Mouse (Mus musculus): Measurements from ENCODE around the gene Rap1gap. TPM values are rescaled to one million over a fixed set of nuclear protein-coding genes. Genes with fewer than 3 reads are reported as not detected.
A peak's percentile ranks its signal among the peaks of the same experiment; 100 is the strongest.

The Rap1gap gene
- total RNA-seq, 2 experiments from 2014 or later: 281 to 291 TPM

DNA sequence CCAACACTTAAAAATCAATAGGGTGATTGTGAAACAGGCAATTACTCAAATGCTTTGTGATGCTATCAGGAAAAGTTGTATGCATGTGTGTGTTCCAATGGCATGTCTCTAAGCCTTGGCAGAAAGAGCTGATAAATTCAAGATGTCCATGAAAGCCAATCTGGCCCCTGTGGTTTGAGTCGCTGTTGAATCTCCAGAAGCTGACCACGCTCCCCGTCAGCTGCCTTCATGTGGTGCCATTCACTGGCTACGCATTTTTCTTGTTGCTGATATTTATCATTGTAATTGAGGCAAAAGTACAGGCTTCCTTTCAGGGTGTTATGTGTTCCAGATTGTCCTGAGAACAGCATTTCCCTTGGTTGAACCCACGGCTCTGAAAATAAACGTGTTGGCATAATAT, 16.9 kb upstream of the Rap1gap start:
- DNase-seq (ENCODE audit: low spot score in 2 of 2): no peak
- H3K27ac ChIP-seq: peak overlapping the region; percentile 19; the same call in 1 of the 2 replicates

DNA sequence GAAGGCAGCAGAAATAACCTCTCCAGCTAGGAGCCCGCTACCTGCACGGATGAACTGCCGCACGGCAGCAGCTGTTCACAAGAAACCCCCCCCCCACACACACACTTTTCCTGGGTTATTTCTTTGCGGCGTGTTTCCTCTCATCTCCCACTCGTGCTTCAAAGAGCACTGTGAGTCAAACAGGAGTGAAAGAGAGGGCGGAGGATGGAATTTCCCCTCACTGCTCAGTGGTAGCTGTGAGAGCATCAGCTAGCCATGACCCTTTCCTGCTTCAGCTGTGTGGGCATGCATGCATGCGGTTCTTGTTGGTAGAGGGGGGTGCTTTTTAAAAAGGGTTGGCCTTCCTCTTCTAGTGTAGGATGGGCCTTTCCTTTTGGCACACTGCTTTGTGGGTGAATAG, 16.3 kb upstream of the Rap1gap start:
- Histone ChIP-seq H3K4me3 (no peak overlapping the region), H3K27ac (peak overlapping the region; percentile 19; the same call in 1 of the 2 replicates)
- no peak for DNase-seq (ENCODE audit: low spot score in 2 of 2)
- no peak for TF ChIP-seq CTCF (conservative IDR thresholded peaks at IDR 0.05)

More for the DNA sequence above, 16.9 kb upstream of the Rap1gap start:
- H3K4me3 ChIP-seq: no peak overlapping the region
- no peak for TF ChIP-seq CTCF (conservative IDR thresholded peaks at IDR 0.05)

DNA sequence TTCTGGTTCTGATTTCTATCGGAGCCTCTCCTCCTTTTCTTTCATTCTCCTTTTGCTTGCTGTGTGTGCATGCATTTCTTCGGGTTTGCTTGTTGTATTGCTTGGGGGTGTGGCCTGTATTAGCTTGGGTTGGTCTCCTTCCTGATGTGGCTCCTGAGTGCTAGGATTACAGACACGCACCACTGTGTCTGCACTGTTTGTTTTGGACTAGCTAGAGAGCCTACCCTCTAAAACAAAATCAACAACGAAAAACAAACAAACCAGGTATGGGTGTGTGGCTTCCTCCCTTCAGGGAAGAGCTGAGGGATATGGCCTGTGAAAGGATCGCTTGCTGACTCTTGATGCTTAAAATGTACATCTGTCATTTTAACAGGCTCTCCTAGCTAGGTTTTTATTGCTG, 13.6 kb upstream of the Rap1gap start:
- no peak for TF ChIP-seq CTCF (conservative IDR thresholded peaks at IDR 0.05)
- no peak overlapping the region for H3K27ac ChIP-seq
- no peak overlapping the region for H3K4me3 ChIP-seq
- no peak for DNase-seq (ENCODE audit: low spot score in 2 of 2)

DNA sequence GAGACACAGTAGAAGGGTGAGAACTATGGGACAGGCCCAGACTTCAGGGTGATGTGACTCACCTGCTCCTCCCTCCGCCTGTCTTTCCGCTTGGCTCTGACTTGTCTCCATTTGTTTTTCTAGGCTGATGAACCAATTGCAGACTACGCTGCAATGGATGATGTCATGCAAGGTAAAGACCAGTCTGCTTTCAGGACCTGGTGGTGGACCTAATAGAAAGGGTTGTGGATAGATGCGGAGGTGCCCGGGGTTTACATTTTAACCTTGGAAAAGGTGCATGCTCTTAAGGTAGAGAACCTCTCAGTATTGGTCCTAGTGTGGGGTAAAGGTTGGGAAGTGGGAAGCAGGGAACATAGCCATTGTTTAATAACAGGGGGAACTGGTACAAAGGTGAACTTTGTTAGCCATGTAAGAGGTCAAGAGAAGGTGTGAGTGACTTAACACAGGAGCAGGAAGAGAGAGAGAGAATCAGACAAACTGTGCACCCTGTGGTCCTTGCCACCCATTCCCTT, 11.6 kb upstream of the Rap1gap start:
- H3K4me3 ChIP-seq: no peak overlapping the region
- DNase-seq (ENCODE audit: low spot score in 2 of 2): no peak
- H3K27ac ChIP-seq: no peak overlapping the region
- no peak for TF ChIP-seq CTCF (conservative IDR thresholded peaks at IDR 0.05)

DNA sequence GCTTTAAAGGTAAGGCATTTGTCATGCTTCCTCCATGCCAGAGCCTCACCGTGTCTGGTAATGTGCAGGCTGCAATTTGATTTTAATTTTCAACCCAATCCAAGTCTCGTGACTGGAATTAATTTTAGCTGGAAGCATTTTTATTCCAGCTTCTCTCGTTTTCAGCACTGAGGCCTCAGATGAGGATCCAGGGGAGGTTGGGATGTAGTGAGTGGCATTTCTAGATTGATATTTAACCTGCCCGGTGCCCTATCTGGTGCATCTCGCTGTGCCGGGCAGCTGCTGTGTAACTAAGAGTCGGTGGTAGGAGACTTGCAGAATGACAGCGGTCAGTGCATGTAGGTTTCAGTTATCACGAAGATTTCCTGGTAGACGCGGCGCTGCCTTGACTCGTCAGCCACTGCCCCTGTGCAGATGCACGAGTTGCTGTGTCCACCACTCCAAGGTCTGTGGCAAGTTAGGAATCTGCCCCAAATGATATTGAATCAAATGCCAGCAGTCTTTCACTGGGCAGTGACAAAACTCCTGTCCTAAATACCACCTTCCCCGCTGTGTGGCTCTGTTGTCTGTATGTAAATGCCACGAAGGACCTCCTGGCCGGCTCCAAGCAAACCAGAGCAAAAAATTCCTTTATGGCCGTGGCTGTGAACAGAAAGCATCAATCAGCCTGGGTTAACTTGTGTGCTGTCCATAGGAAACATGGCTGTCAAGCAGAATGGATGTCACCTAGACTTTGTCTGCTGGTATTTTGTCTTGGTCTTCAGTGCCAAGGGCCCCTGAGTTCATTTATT, 9.1 kb upstream of the Rap1gap start:
- DNase-seq (ENCODE audit: low spot score in 2 of 2): no peak
- Histone ChIP-seq H3K27ac (0 out of 2 replicates have a peak overlapping the region, but pooled peaks have one; percentile 9), H3K4me3 (no peak overlapping the region)
- no peak for TF ChIP-seq CTCF (conservative IDR thresholded peaks at IDR 0.05)

DNA sequence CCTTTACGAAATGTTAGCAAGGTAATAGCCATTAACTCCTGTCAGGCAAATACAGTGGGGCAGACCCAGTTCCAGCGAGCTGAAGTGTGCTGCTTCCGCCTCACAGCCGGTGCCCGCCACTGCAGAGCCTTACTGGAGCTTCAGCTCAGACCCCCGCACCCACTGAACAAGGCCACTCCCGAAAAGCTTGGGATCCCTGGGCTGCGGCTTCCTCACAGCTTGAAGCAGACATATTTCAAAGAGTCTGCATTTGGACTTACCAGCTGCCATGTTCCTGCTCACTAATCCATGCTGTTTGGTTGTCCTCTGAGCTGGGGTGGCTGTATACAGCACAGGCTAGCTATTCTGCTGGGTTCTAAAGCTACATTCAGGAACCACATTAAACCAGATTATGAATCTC, 6.9 kb upstream of the Rap1gap start:
- Histone ChIP-seq H3K27ac (no peak overlapping the region), H3K4me3 (no peak overlapping the region)
- no peak for TF ChIP-seq CTCF (conservative IDR thresholded peaks at IDR 0.05)
- DNase-seq (ENCODE audit: low spot score in 2 of 2): no peak

DNA sequence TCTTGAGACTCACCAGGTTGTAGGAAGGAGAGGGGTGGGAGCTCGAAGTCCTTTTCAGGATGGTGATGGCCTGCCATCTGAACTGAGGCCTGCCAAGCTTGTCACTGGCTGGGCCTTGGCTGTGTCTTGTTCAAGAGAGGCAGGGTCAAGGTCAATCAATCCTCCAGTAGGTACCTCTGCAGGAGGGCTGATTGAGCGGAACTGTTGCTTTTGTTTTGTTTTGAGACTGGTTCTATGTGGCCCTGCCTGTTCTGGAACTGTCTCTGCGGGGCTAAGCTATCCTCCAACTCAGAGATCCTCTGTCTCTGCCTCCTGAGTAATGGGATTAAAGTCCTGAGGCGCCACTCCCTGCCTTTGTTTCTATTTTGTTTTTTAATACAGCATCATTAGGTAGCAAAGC, 5.0 kb upstream of the Rap1gap start:
- TF ChIP-seq CTCF (conservative IDR thresholded peaks at IDR 0.05): no peak
- no peak for DNase-seq (ENCODE audit: low spot score in 2 of 2)

DNA sequence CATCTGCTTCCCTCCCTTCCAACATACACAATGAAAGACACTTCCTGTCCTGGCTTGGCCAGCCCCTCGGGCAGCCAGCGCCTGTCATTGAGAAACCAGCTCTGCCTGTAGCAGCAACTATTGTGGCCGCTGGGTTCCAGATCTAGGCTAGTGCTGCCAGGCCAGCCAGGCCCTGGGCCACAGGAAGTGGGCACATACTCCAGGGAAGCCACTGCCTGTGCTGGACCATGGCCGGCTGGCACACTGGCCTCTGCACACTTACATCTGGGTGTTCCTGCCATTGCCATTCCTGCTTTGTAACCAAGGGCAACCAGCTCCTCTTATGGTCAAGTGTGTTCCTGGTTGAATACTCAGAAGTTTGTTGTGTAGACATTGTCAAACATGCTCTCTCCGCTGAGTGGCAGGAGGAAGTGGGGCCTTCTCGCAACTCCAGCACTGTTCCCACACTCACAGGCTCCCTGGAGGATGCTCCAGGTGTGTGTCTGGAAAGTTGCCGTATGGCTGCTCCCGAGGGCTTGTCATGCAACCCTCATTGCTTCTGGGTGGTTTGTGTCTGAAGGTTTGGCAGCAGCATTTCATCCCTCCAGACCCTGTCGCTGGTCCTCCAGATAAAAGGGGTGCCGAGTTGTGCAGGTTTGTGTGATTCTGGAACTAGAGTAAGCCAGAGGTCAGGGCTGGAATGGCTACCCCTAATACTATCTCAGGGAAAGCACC, 4.0 kb upstream of the Rap1gap start:
- H3K27ac ChIP-seq: peak overlapping the region; percentile 48

More for the DNA sequence above, 5.0 kb upstream of the Rap1gap start:
- no peak overlapping the region for H3K4me3 ChIP-seq
- H3K27ac ChIP-seq: no peak overlapping the region

DNA sequence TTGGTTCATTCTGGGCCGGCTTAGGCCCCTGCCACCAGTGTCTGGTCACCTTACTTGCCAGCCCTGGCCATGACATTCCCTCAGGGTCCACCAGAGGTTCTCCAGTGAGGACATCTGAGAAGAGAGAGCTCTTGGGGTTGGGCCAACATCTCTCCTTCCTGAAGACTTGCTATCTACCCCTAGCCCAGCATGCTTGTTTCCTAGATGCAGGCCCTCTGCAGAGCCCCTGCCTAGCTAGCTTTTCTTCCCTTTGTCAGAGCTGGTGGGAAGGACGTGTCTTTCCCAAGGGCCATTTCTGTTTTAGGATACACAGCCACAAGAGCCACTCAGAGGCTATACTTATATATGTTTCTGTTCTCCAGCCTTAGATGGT, 3.5 kb upstream of the Rap1gap start:
- TF ChIP-seq CTCF (conservative IDR thresholded peaks at IDR 0.05): no peak
- H3K4me3 ChIP-seq: no peak overlapping the region
- peak overlapping the region; percentile 32; the same call in 1 of the 2 replicates for H3K27ac ChIP-seq
- DNase-seq (ENCODE audit: low spot score in 2 of 2): no peak

More for the DNA sequence above, 4.0 kb upstream of the Rap1gap start:
- H3K4me3 ChIP-seq: no peak overlapping the region
- no peak for DNase-seq (ENCODE audit: low spot score in 2 of 2)
- TF ChIP-seq CTCF (conservative IDR thresholded peaks at IDR 0.05): no peak

DNA sequence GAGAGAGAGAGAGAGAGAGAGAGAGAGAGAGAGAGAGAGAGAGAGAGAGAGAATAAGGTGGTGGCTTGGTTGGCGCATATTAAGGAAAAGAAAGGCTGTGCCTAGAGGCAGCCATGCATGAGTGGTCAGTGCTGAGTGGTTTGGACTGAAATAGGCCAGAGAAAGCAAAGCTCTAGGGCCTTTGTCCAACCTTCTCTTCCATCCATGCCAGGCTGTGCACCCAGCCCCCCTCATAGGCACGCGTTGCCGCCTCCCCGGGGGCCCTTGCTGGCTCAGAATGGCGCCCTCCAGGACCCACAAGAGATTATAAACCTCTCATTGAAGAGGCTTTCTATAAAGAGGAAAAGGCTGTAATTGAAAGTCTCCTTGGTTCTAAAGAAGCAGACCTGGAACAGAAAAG, 3.0 kb upstream of the Rap1gap start:
- no peak for TF ChIP-seq CTCF (conservative IDR thresholded peaks at IDR 0.05)
- Histone ChIP-seq H3K4me3 (no peak overlapping the region), H3K27ac (no peak overlapping the region)
- DNase-seq (ENCODE audit: low spot score in 2 of 2): no peak

DNA sequence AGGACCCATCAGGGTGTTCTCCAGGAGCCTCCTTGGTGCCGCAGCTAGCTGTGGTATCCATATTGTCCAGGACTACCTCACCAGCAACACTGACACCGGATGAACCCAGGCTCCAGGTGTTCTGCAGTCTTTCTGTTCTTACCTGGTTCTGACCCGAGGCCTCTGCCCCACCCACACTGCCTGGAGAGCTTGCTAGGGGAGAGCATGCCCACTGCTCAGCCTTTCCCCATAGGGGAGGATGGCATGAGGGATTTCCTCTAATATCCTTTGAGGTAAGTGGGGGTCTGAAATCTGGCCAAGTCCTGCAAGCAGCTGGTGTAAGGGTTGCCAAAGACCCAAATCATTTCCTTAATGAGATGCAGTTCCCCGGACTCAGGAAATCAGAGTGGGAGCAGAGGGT, 1.0 kb upstream of the Rap1gap start:
- Histone ChIP-seq H3K4me3 (no peak overlapping the region), H3K27ac (no peak overlapping the region)
- TF ChIP-seq CTCF (conservative IDR thresholded peaks at IDR 0.05): no peak
- DNase-seq (ENCODE audit: low spot score in 2 of 2): no peak

DNA sequence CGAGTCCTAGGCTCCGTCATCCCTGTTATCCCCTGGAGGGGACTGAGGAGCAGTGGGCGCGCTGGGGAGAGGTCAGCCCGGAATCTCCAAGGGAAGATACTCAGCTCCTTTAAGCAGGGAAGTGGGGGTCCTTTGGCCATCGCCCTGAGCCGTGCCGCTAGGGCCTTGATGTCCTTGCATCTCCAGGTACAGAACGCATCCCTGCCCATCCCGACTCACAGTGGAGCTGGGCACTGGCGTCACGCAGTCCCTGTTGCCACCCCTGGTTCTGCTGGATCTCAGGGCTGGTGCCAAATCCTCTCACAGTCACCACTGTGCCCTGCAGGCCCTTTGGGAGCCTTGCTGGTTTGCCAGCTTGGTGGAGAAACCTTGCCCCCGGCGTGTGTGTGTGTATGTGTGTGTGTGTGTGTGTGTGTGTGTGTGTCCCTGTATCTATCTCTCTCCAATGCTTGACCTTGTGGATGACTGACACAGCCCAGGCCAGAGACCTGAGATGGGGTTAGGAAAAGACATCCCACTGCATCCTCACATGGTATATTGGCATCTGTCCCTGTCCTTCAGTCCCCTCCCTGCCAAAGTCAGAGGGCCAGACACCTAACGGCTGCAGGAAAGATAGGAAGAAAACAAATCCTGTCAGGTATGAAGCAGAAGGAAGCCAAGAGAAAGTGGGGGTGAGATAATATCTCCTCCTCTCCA, 602 bp downstream of the Rap1gap start:
- DNase-seq (ENCODE audit: low spot score in 2 of 2): no peak
- peak overlapping the region; percentile 98 for H3K27ac ChIP-seq
- peak overlapping the region; percentile 87 for H3K4me3 ChIP-seq
- no peak for TF ChIP-seq CTCF (conservative IDR thresholded peaks at IDR 0.05)

DNA sequence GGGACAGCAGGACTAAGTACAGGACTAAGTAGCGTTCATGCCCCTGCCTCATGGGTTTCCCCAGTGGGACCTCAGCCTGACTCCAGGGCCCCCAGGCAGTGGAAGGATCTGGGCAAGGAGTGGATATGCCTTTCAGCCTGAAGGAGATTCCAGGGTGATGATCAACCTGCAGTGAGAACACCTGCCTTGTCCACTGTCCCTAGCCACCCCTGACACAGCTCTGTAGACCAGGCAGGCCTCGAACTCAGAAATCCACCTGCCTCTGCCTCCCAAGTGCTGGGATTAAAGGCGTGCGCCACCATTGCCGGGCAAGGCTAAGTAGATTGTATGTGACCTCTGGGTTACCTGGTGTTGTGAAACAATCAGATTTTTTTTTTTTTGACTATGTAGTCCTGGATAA, 1.3 kb downstream of the Rap1gap start:
- Histone ChIP-seq H3K4me3 (peak overlapping the region; percentile 87), H3K27ac (peak overlapping the region; percentile 98)
- no peak for TF ChIP-seq CTCF (conservative IDR thresholded peaks at IDR 0.05)
- no peak for DNase-seq (ENCODE audit: low spot score in 2 of 2)
